Mouse (Mus musculus) 416B (cell line): ENCODE measurements around the gene Pak7.

Source experiments
- DNase-seq: peaks from one replicate; pipeline ENCODE4 v3.0.0; 2011; ENCODE audit warnings: low read depth

Gene Pak7

GRCm38 (mm10) chr2:136175030-136175429, 212.7 kb downstream of the Pak7 start:
- DNase-seq: no peak

GRCm38 (mm10) chr2:136150752-136151151, 237.0 kb downstream of the Pak7 start:
- DNase-seq: no peak

- peak; percentile 68 for DNase-seq
Observed at GRCm38 (mm10) chr2:136149530-136149929, 238.2 kb downstream of the Pak7 start.

GRCm38 (mm10) chr2:136148999-136149398, 238.8 kb downstream of the Pak7 start:
- DNase-seq: peak; percentile 72

GRCm38 (mm10) chr2:136140807-136141206, 247.0 kb downstream of the Pak7 start:
- DNase-seq: no peak

GRCm38 (mm10) chr2:136139159-136140069, 248.4 kb downstream of the Pak7 start:
- peak; percentile 31 for DNase-seq

GRCm38 (mm10) chr2:136138451-136138850, 249.3 kb downstream of the Pak7 start:
- DNase-seq: no peak

- no peak for DNase-seq
Observed at GRCm38 (mm10) chr2:136121867-136122266, 265.9 kb downstream of the Pak7 start.

GRCm38 (mm10) chr2:136118006-136118405, 269.8 kb downstream of the Pak7 start:
- DNase-seq: no peak

GRCm38 (mm10) chr2:136113374-136113773, 274.4 kb downstream of the Pak7 start:
- no peak for DNase-seq

- no peak for DNase-seq
Observed at GRCm38 (mm10) chr2:136109038-136109363, 278.8 kb downstream of the Pak7 start.

- DNase-seq: no peak
Observed at GRCm38 (mm10) chr2:136108124-136109037, 279.4 kb downstream of the Pak7 start.

GRCm38 (mm10) chr2:136107597-136107996, 280.2 kb downstream of the Pak7 start:
- no peak for DNase-seq

- no peak for DNase-seq
Observed at GRCm38 (mm10) chr2:136097143-136097542, 290.6 kb downstream of the Pak7 start.

- peak; percentile 1 for DNase-seq
Observed at GRCm38 (mm10) chr2:136095978-136096377, 291.8 kb downstream of the Pak7 start.

GRCm38 (mm10) chr2:136064356-136064755, 323.4 kb downstream of the Pak7 start:
- no peak for DNase-seq

- DNase-seq: no peak
Observed at GRCm38 (mm10) chr2:136059029-136059669, 328.6 kb downstream of the Pak7 start.

GRCm38 (mm10) chr2:136058398-136058797, 329.4 kb downstream of the Pak7 start:
- DNase-seq: no peak

- no peak for DNase-seq
Observed at GRCm38 (mm10) chr2:136057861-136058331, 329.9 kb downstream of the Pak7 start.

GRCm38 (mm10) chr2:136051688-136052289, 336.0 kb downstream of the Pak7 start, which contains the start of gene Lamp5:
Gene Lamp5, plus strand, starts transcription at chr2:136052239.
- DNase-seq: no peak

GRCm38 (mm10) chr2:136050793-136051615, 336.8 kb downstream of the Pak7 start:
- DNase-seq: no peak
